Mouse (Mus musculus) midbrain, postnatal 0 days (tissue): ENCODE data around the gene Fyn. TPM values are rescaled to one million over a fixed set of nuclear protein-coding genes. Genes with fewer than 3 reads are reported as not detected.

ENCODE experiments used
- ATAC-seq: fragments of 200-750 bp; cut with Nextera tagmentation; 2 replicates; pipeline ENCODE4 v1.8.0; 2017; ENCODE audit warnings: moderate number of reproducible peaks, mild to moderate bottlenecking, moderate TSS enrichment, moderate library complexity; ENCODE audit not compliant: low FRiP score
- DNase-seq: peaks from one replicate; pipeline ENCODE4 v3.0.0-alpha.2; 2015; ENCODE audit warnings: low spot score
- H3K27ac ChIP-seq: fragments of 300-500 bp; sonication (generic); 2 replicates; pipeline ENCODE4 v1.5.1; 2014; ENCODE audit warnings: low read depth, mild to moderate bottlenecking, low read length, mixed read lengths
- H3K27me3 ChIP-seq: fragments of 300-500 bp; sonication (generic); 2 replicates; pipeline ENCODE4 v1.6.1; 2014; ENCODE audit warnings: low read length, control low read depth, mixed read lengths; ENCODE audit not compliant: insufficient read depth
- H3K36me3 ChIP-seq: fragments of 300-500 bp; sonication (generic); 2 replicates; pipeline ENCODE4 v1.6.1; 2014; ENCODE audit warnings: low read length, control low read depth, mixed read lengths; ENCODE audit not compliant: insufficient read depth
- H3K4me1 ChIP-seq: fragments of 300-500 bp; sonication (generic); 2 replicates; pipeline ENCODE4 v1.6.1; 2014; ENCODE audit warnings: mild to moderate bottlenecking, control low read depth, antibody characterized with exemption, low read length, mixed read lengths; ENCODE audit not compliant: insufficient read depth
- H3K4me2 ChIP-seq: fragments of 300-500 bp; sonication (generic); 2 replicates; pipeline ENCODE4 v1.6.1; 2014; ENCODE audit warnings: low read depth, mild to moderate bottlenecking, low read length, mixed read lengths; ENCODE audit not compliant: poor library complexity, severe bottlenecking
- H3K4me3 ChIP-seq: fragments of 300-500 bp; sonication (generic); 2 replicates; pipeline ENCODE4 v1.5.1; 2014; ENCODE audit warnings: low read depth, mild to moderate bottlenecking, low read length, moderate library complexity
- H3K9ac ChIP-seq: fragments of 300-500 bp; sonication (generic); replicated peaks from 2 replicates; pipeline ENCODE4 v1.6.1; 2014; ENCODE audit warnings: mild to moderate bottlenecking, low read length, moderate library complexity, mixed read lengths; ENCODE audit not compliant: poor library complexity, severe bottlenecking
- H3K9me3 ChIP-seq: fragments of 300-500 bp; sonication (generic); 2 replicates; pipeline ENCODE4 v1.6.1; 2016; ENCODE audit warnings: low read length, control low read depth
- CTCF ChIP-seq: IDR thresholded peaks from 2 replicates; pipeline ENCODE4 v1.5.1; 2016; ENCODE audit warnings: antibody characterized with exemption, mild to moderate bottlenecking
- WGBS: fragments of 180-500 bp; shearing (Covaris S2); extraction: QIAGEN DNeasy Blood & Tissue Kit; methylation state at CpG from one replicate; pipeline ENCODE4 v1.1.7; 2014; 5-methylcytosine and 5-hydroxymethylcytosine counted together
- polyA plus RNA-seq: library from polyadenylated mRNA; unstranded; fragments of >200 nt; fragmentation: Nextera tagmentation; extraction: Ambion mirVana; gene quantifications from 2 replicates; pipeline ENCODE4 v1.2.1, GENCODE M21; 2015
- total RNA-seq: library from RNA; depleted of rRNA; stranded (reverse); fragments of >200 nt; gene quantifications from 2 replicates; pipeline ENCODE4 v1.2.3, GENCODE M21; 2014

The Fyn gene
- total and polyA plus RNA-seq, 2 experiments from 2014 or later: 82.9 to 121 TPM

DNA sequence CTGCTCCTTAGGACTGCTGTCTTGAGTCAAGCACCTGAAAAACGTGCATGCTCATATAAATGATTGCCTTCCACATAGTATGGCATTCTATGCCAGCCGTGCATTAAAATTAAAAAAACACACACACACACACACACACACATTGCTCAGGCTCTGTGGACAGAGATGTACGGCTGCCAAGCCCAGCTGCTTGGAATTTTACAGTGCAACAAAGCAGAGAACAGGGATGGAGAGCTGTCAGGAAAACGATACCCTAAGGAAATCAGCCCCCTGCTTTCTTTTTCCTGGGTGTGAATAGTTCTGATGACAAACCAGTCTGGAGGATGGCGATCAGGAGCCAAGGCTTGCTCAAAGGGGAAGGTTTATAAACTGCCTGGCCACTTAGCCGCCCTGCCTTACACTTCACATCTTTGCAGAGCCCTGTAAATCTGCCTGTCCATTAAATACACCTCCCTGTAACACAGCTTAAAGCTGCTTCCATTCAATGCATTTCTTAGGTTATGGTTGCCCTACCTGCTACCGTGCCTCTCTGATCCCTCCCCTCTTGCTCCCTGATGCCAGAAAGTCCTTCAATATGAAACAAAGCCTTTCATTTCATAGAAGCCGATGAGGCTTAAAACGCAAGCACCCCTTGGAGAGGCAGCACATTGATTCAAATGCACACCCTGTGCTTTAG, 228.6 kb downstream of the Fyn start:
- H3K9me3 ChIP-seq: no peaks in the 10 kb centered on the region
- no peaks in the 10 kb centered on the region for H3K36me3 ChIP-seq
- no peak for TF ChIP-seq CTCF
- no peak overlapping the region for H3K4me3 ChIP-seq
- peaks cover 7% of the 10 kb centered on the region; the same call in 1 of the 2 replicates for H3K4me1 ChIP-seq
- peak overlapping the region; percentile 33; the same call in 1 of the 2 replicates for H3K9ac ChIP-seq
- 24% methylated on average over 9 of the region's 9 CpGs for WGBS
- no peak overlapping the region for H3K4me2 ChIP-seq
- peak overlapping the region; percentile 7; the same call in 1 of the 2 replicates for H3K27ac ChIP-seq
- H3K27me3 ChIP-seq: no peaks in the 10 kb centered on the region
- no peak for ATAC-seq
- no peak for DNase-seq

DNA sequence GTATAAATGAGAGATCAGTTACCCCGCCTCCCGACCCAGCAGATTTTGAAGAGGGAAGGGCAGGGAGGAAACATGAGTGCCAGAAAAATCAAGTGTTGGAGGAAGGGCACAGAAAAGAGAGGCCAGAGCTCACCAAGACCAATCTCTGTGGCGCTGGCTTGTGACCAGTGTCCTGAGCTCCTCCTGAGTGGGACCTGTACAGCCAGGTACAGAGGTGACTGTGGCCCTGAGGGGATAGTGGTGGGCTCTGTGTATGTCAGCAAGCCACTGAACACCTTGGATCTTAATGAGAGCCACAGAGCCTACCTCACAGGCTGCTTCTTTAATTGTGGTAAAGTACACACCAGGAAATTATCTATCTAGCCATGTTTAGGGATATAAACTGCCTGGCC, 229.1 kb downstream of the Fyn start:
- no peaks in the 10 kb centered on the region for H3K27me3 ChIP-seq
- no peaks in the 10 kb centered on the region for H3K9me3 ChIP-seq
- no peak overlapping the region for H3K4me3 ChIP-seq
- no peak for DNase-seq
- TF ChIP-seq CTCF: no peak
- peak overlapping the region; percentile 7; the same call in 1 of the 2 replicates for H3K27ac ChIP-seq
- H3K36me3 ChIP-seq: no peaks in the 10 kb centered on the region
- H3K9ac ChIP-seq: no peak overlapping the region
- H3K4me2 ChIP-seq: no peak overlapping the region
- 50% methylated on average over 3 of the region's 3 CpGs for WGBS
- H3K4me1 ChIP-seq: peaks cover 7% of the 10 kb centered on the region; the same call in 1 of the 2 replicates
- ATAC-seq: no peak

DNA sequence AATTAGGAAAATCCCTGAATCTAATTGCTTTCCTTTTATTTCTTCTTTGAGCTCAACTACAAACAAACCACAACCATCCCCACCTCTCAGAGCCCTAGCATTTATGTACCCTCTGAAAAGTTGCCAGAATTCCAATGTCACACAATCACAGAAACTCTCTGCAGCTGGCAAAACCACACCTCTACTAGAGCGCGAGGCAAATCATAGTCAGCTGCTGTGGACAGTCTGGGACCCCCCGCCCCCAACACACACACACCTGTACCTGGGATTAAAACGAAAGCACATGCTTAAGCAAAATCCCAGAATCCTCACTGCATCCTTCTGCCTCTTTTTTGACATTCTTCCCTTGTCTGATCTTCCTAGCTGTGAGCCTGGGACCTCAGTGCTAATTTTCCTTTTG, 230.9 kb downstream of the Fyn start:
- H3K36me3 ChIP-seq: no peaks in the 10 kb centered on the region
- TF ChIP-seq CTCF: no peak
- DNase-seq: no peak
- no peaks in the 10 kb centered on the region for H3K9me3 ChIP-seq
- 93% methylated on average over 4 of the region's 4 CpGs for WGBS
- H3K9ac ChIP-seq: no peak overlapping the region
- no peak overlapping the region for H3K4me3 ChIP-seq
- no peak overlapping the region for H3K27ac ChIP-seq
- H3K4me2 ChIP-seq: no peak overlapping the region
- H3K27me3 ChIP-seq: no peaks in the 10 kb centered on the region
- peaks cover 7% of the 10 kb centered on the region; the same call in 1 of the 2 replicates for H3K4me1 ChIP-seq
- ATAC-seq: no peak

DNA sequence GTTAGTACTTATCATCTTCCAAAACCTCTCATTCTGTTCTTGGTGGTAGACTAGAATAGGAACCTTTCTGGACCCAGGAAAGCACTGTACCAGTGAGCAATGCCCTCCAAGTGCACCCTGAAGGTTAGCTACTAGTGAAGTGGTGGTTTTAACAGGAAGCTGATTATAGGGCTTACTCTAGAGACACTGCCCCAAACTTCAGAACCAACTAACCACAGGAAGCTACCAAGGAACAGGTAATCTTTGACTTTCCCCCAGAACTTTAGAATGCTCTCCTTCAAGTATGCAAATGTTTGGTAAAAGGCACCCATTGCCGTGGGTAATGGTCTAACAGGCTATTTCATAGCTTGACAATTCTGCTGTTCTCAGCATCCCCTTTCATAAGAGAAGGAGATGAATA, 231.5 kb downstream of the Fyn start:
- no peak for TF ChIP-seq CTCF
- H3K4me2 ChIP-seq: no peak overlapping the region
- 77% methylated on average over 1 of the region's 1 CpGs for WGBS

DNA sequence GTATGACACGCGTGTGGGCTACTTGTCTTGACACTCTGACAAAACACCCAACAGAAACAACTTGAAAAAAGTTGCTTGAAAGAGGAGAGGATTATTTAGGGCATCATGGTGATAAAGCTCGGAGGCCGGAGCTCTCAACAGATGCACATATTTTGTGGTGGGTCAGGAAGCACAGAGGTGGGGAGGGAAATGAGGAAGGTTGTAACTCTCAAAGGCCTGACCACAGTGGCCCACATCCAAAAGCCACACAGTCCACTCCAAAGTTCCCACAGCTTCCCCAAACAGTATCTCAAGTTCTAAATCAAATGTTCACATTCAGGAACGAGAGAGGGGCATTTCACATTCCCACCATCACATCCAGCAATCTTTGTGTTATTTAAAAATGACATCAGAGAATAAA, 232.4 kb downstream of the Fyn start:
- peaks cover 2% of the 10 kb centered on the region; the same call in 1 of the 2 replicates for H3K9me3 ChIP-seq
- ATAC-seq: no peak
- no peak overlapping the region for H3K9ac ChIP-seq
- no peak for TF ChIP-seq CTCF
- H3K27me3 ChIP-seq: no peaks in the 10 kb centered on the region
- no peak overlapping the region for H3K4me2 ChIP-seq
- no peaks in the 10 kb centered on the region for H3K36me3 ChIP-seq
- DNase-seq: no peak
- no peak overlapping the region for H3K4me3 ChIP-seq
- H3K27ac ChIP-seq: no peak overlapping the region
- WGBS: 81% methylated on average over 5 of the region's 5 CpGs
- H3K4me1 ChIP-seq: peaks cover 7% of the 10 kb centered on the region; the same call in 1 of the 2 replicates

More for the DNA sequence above, 231.5 kb downstream of the Fyn start:
- Histone ChIP-seq H3K9ac (no peak overlapping the region), H3K27ac (no peak overlapping the region), H3K27me3 (no peaks in the 10 kb centered on the region), H3K4me3 (no peak overlapping the region), H3K36me3 (no peaks in the 10 kb centered on the region), H3K4me1 (peaks cover 7% of the 10 kb centered on the region; the same call in 1 of the 2 replicates), H3K9me3 (no peaks in the 10 kb centered on the region)
- DNase-seq (no peak), ATAC-seq (no peak)

DNA sequence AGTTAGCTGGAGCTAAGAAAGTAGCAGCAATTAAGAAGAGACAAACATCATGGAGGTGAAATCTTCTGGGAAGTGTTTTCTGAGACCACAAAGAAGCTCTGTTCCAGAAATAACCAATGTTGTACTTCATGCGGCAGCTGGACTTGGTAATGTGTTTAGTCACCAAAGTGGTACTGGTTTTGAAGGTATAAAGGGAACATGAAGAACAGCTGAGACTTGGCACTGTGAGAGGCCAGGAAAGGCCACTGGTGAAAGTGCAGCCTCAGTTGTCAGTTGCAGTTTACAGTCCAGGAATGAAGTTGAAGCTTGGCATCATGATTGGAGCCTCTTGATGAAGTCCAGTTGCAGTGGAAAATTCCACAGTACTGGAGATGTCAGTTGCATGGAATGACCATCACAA, 237.8 kb downstream of the Fyn start:
- no peak overlapping the region for H3K27ac ChIP-seq
- ATAC-seq: no peak

More for the DNA sequence above, 237.8 kb downstream of the Fyn start:
- no peak for DNase-seq
- H3K9me3 ChIP-seq: peaks cover 7% of the 10 kb centered on the region; the same call in 1 of the 2 replicates
- H3K4me2 ChIP-seq: no peak overlapping the region
- H3K4me3 ChIP-seq: no peak overlapping the region
- 100% methylated on average over 1 of the region's 1 CpGs for WGBS
- no peak for TF ChIP-seq CTCF
- no peaks in the 10 kb centered on the region for H3K27me3 ChIP-seq
- H3K4me1 ChIP-seq: no peaks in the 10 kb centered on the region
- H3K9ac ChIP-seq: no peak overlapping the region
- no peaks in the 10 kb centered on the region for H3K36me3 ChIP-seq
